Comparison of ENCODE assay signal across 11 mouse cellular contexts in the genomic region with DNA sequence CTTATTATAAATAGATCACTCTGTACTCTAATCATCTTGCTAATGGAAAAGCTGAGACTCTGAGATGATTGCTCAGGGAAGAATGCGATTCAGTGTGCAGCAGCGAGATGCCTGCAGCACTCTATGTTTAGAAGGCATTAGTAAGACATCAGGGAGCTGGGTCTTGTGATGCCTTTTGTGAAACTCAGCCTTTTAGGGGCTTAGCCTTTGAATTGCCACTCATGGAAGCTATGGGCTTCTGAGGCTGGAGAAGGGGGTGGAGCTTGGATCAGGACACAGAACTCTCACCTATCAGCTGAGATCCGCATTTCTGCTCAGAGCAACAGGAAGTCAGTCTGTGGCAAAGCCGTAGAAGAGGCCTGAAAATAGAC.
DNase-seq lines count a peak whose midpoint lies in the region; ATAC-seq lines count a peak whose summit lies in the region.
"Had no signal": no experiment of that assay in that cellular context is flagged by ENCODE, and none has a peak within 500 bp of the region (broad histone marks: within the 10 kb centered on the region; RNA-seq: fewer than 3 reads in every experiment).

No protein-coding gene starts in this region.

- WGBS in heart, embryonic 15.5 days = 24% methylated on average over 4 of the region's 4 CpGs
- 25% methylated on average over 4 of the region's 4 CpGs for WGBS in midbrain, embryonic 10.5 days

- H3K27me3 ChIP-seq in heart, embryonic 15.5 days = no peaks in the 10 kb centered on the region
- no peaks in the 10 kb centered on the region for H3K27me3 ChIP-seq in midbrain, embryonic 10.5 days (ENCODE audit: low read depth, poor library complexity, severe bottlenecking)
- H3K27me3 ChIP-seq: liver, embryonic 13.5 days; megakaryocyte, embryonic 14.5 days had no signal

- ATAC-seq in heart, embryonic 15.5 days (replicated peaks; ENCODE audit: insufficient number of reproducible peaks, insufficient read depth, low FRiP score, low read depth) = peak; percentile 55

- peak overlapping the region; percentile 14 for H3K4me2 ChIP-seq in heart, embryonic 15.5 days
- H3K4me2 ChIP-seq: liver, embryonic 13.5 days had no signal

- H3K4me1 ChIP-seq in heart, embryonic 15.5 days (replicated peaks) = peaks cover 31% of the 10 kb centered on the region
- peaks cover 30% of the 10 kb centered on the region for H3K4me1 ChIP-seq in midbrain, embryonic 10.5 days
- H3K4me1 ChIP-seq: liver, embryonic 13.5 days; megakaryocyte, embryonic 14.5 days had no signal

- H3K27ac ChIP-seq in heart, embryonic 15.5 days = peak overlapping the region; percentile 39
- H3K27ac ChIP-seq in midbrain, embryonic 10.5 days (replicated peaks) = no peak overlapping the region; the same call in 1 of the 2 replicates
- H3K27ac ChIP-seq: liver, embryonic 13.5 days had no signal

- H3K36me3 ChIP-seq in heart, embryonic 15.5 days = no peaks in the 10 kb centered on the region
- H3K36me3 ChIP-seq in midbrain, embryonic 10.5 days = no peaks in the 10 kb centered on the region
- H3K36me3 ChIP-seq: liver, embryonic 13.5 days had no signal

- H3K9me3 ChIP-seq in heart, embryonic 15.5 days (replicated peaks) = no peaks in the 10 kb centered on the region
- no peaks in the 10 kb centered on the region for H3K9me3 ChIP-seq in midbrain, embryonic 10.5 days (replicated peaks)
- H3K9me3 ChIP-seq: liver, embryonic 13.5 days had no signal

- H3K9ac ChIP-seq in heart, embryonic 15.5 days = no peak overlapping the region
- H3K9ac ChIP-seq: liver, embryonic 13.5 days had no signal

- no peak overlapping the region for H3K4me3 ChIP-seq in heart, embryonic 15.5 days
- H3K4me3 ChIP-seq in midbrain, embryonic 10.5 days = no peak overlapping the region
- H3K4me3 ChIP-seq: liver, embryonic 13.5 days; megakaryocyte, embryonic 14.5 days had no signal

- no peak for DNase-seq in heart, adult 18-20 months
- DNase-seq in 3T3-L1 (ENCODE audit: low read depth, low spot score) = peak; percentile 58
- peak; percentile 1 for DNase-seq in embryo, embryonic 9.5 days (ENCODE audit: extremely low spot score)
- DNase-seq in midbrain, embryonic 10.5 days (ENCODE audit: low spot score) = peak; percentile 26
- no peak for DNase-seq in adrenal gland, postnatal 36 days
- DNase-seq in cerebellum, postnatal 4 days (ENCODE audit: low spot score in 2 of 2) = no peak
- DNase-seq in urinary bladder, postnatal 14 days (ENCODE audit: low spot score) = no peak
- DNase-seq: heart, postnatal 14 days; liver, embryonic 13.5 days had no signal

Comparison
In these comparisons a context has a peak if more than half of its experiments do, and no peak if none do; other contexts are left out.
1. DNase-seq: peak in 3T3-L1 (single experiment), embryo, embryonic 9.5 days (single experiment) and midbrain, embryonic 10.5 days (single experiment); none in heart, adult 18-20 months (0 of 2), adrenal gland, postnatal 36 days (0 of 2), cerebellum, postnatal 4 days (0 of 2) and urinary bladder, postnatal 14 days (single experiment).